Mouse (Mus musculus) layer of hippocampus, adult 9-11 months (tissue): Measurements from ENCODE around the gene Pank4.

Experiments
- DNase-seq: peaks from one replicate; pipeline ENCODE4 v3.0.0; 2022

Pank4 gene

DNA sequence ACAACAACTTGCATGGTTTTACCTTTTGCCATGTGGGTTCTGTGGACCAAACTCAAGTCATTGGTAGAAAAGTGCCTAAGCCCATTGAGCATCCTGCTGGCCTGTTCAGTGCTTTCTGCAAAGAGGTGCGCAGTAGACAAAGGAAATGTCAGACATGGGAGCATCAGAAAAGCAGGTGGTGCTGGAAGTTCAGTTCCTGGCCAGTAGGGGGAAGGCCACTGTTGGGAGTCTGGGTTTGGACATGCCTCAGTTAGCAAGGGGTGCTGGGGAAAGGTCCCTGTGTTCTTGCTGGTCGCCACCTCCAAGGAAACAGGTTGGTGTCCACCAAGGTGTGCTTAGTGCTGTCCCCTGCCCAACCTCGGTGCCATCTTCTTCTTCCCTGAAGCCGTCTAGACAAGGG lies 16.2 kb downstream of the Pank4 start:
- DNase-seq: no peak

DNA sequence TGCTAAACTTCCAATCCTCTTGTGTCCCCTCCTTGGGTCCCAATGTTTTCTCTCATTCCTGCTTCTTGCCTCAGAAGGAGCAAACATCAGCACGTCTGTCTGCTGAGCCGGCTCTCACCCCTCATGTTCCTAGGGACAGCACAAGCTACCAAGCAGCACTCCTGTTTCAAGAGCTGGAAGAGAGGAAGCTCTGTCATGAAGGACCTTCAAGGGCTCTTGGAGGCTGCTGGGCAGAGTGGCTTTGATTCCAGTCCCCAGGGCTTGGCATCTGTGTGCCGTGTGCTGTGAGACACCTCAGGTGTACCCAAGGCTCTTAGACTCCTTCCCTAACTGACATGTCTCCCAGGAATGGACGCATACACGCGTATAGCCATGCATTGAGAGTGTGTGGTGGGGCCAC lies 17.2 kb downstream of the Pank4 start:
- DNase-seq: no peak

DNA sequence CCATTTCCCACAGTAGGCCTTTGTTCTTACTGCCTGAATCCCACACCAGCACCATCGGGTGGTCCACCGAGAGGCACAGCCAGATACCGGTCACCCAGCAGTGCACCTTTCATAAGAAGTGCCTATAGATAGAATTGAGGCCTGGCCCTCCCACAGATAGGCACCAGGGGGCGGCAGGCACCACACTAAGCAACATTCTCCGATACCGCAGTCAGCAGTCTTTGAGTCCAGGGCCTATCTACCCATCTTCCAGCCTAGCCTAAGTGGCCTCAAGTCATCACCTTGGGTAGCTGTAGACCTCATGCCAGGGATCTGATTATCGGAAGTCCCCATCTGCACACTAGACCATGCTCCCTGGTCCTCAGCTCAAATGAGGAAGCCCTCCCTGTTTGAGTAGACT lies 17.6 kb downstream of the Pank4 start:
- DNase-seq: peak; percentile 77

DNA sequence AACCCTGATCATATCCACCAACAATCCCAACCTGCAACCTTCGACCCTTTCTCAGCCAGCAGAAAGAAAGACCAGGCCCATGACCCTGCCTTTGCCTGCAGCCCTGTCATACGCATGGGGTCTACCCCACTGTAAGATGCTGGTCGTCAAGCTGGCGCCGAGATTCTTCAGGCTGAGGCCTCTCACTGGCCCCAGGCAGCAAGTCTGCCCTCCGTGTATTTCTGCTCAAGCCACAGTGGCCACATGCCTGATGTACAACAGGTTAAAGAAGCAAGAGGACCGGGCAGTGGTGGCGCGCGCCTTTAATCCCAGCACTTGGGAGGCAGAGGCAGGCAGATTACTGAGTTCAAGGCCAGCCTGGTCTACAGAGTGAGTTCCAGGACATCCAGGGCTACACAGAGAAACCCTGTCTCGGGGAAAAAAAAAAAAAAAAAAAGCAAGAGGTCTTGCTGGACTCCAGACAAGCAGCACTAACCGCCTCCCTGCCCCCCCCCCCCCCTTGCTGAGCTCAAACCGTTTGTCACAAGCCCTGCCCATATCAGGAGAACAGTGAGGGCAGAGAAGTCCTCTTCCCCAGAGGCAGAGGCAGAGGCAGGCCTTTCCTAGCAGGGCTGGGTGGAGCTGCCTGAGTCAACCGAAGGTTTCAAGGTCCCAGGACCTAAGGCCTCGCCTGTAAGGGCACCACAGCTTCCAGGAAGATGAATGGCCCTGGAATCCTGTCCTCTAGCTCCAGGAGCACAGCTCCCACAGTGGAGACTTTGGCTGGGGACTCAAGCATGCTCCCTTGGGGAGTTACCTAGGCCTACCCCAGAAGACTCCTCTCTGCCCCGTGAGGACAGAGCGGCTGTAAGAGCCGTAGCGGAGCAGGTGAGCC lies 18.6 kb downstream of the Pank4 start:
- DNase-seq: no peak

DNA sequence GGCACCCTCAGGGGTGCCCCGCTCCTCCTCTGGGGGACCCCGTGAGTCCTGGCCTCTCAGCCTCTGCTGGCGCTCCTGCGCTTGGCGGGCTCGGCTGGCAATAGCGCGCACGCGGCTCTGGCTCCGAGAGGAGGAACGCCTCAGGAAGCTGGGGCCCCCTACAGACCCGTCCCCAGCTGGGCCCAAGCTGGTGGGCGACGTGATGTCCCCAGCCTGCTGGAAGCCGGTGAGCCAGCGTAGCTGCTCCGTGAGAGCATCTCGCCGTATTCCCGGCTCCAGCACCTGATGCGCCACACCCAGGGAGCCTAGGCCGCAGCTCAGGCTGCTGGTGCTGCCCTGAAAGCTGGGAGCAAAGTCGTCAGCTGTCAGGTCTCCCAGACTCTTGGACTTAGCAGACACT lies 19.8 kb downstream of the Pank4 start:
- no peak for DNase-seq

DNA sequence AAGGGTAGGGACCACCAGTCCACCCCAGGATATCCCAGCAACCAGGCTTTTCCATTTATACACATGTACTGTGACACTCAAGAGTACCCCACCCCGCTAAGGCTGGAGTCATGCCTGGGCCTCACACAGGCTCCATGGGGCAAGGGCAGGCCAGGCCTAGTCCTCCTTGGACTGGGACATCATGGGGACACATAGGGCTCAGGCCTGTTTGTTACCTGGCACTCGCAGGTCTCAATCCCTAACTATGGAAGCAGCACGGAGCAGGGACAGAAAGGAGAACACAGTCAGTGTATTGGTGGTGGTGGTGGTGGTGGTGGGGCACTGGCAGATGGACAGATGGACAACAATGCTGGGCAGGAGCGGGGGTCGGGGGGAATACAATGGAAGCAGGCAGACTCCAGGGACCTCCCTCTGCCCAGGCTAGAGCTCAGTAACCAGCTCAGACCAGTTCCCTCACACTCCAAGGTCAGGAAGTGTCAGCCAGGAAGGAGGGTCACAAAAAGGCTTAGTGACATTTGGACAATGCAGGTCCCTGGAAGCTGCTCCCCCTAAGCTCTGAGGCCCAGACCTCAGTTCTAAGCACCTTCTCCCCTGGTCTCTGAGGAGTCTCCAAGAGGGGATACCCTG lies 21.3 kb downstream of the Pank4 start:
- no peak for DNase-seq

DNA sequence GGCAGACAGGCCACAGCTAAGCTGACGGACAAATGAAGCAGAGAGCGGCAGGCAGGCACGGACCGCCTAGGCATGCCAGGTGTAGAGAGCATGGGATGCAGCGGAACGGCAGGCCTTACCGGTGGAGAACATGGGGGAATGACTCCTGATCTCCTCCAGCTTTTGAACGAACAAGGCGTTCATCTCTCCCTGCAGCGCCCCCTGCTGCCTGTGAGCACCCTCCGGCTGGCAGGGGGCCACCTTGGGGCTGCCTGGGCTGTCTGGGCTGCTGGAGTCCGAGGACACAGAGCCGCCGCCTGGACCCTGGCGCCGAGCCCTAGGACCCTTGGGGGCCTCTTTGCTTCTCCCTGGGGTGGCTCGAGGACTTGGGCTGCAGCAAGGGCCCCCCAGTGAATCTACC lies 22.2 kb downstream of the Pank4 start:
- DNase-seq: peak; percentile 82

DNA sequence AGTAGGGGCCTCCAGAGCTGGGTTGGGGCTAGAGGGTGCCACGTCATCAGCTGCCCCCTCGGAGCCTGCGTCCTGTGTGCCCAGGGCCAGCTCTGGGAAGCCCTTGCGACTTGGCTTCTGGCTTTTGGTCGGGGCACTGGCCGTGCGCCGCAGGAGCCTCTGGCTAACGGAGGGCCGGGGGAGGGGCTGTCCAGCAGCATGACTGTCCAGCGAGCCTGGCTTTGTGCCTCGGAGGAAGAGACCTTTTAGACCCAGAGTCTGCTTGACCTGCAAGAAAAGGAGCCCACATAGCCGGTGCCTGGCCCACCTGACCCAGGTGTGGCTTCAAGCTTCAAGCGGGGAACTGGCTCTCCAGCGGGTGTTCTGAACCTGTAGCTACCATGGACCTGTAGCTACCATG lies 22.8 kb downstream of the Pank4 start:
- no peak for DNase-seq

DNA sequence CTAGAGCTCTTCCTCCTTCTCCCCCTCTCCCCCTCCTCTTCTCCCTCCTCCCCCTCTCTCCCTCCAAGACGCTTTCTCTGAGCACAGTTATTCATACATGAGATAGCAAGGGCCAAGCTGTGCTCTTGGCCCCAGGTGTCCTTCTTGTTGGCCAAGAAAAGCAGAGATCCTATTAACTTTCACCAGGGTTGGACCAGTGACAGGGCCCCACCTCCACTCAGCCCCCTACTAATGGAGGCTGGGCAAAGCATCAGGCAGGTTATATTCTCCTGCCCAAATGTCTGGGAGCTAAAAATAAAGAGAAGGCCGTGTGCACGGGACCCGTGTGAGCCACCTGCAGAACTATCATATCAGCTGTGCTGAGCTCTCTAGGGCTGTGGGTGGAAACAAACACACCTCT lies 31.0 kb downstream of the Pank4 start:
- DNase-seq: no peak

DNA sequence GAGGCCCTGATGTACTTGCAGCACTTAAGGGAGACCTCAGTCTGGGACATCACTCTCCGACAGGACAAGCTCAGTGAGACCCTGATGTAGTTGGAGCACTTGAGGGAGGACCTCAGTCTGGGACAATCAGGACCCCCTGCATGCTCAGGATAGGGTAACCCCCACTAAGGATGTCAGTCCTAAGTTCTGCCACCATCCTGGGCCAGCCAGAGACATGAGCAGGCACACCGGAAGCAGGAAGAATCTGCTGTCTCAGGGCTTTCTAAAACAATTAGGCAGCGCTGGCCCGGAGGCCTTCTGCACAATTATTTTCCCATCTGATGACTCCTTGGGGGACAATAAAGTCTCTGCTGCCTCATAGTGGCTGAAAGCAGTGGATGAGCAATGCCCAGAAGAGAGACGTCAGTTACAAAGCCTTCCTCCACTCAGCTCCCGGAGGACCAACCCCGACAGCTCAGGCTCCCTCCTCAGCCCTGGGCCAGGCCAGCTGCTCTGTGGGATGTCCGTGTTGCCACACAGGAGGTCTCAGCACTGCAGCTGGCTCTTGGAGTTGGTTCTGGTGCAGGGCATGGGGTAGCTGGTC lies 32.7 kb downstream of the Pank4 start:
- no peak for DNase-seq

DNA sequence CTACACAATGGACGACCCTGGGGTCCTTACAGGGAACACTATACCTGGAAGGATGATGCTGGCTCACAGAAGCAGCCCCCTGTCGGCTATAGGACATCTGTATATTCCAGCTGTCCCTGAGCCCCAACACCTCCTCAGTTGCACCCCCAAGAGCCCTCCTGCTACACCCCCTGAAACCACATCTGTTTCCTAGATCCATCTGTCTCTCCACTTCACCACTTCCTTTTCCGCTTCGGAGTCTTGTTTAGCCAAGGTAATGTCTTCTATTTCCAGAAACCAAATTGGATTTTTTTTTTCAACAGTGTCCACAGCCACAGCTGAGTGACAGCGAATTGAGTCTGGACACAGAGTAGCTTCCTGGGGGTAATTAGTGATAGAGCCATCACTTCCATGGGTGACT lies 35.5 kb downstream of the Pank4 start:
- no peak for DNase-seq

DNA sequence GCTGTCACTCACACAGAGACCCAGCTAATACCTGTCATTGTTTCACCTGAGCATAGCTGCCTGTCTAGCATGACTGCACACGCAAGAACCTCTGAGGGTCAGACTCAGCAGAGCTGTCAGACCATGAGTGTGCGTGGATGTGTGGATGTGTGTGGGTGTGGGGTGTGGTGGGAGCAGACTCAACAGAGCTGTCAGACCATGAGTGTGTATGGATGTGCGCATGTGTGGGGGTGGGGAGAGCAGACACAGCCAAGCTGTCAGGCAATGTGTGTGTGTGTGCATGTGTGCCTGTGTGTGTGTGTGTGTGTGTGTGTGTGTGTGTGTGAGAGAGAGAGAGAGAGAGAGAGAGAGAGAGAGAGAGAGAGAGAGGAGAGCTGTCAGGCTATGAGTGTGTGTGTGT lies 41.4 kb downstream of the Pank4 start:
- DNase-seq: peak; percentile 44

DNA sequence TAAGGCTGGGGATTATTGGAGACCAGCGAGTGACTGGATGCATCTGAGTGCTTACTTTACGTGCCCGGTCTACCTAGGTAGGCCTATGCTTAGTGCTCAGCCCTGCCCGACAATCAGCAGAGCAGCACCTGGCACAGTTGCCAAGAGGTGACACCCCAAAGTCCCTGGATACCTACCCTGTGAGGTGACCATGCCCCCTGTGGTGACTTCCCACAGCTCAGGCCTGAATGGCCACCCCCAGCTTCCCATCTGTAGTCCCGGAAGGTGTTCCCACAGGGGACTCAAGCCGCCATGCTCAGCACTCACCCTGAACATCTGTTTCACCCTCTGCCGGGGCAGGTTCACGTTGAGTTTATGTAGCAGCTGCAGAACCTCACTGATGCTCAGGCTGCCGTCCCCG lies 42.4 kb downstream of the Pank4 start:
- DNase-seq: no peak

DNA sequence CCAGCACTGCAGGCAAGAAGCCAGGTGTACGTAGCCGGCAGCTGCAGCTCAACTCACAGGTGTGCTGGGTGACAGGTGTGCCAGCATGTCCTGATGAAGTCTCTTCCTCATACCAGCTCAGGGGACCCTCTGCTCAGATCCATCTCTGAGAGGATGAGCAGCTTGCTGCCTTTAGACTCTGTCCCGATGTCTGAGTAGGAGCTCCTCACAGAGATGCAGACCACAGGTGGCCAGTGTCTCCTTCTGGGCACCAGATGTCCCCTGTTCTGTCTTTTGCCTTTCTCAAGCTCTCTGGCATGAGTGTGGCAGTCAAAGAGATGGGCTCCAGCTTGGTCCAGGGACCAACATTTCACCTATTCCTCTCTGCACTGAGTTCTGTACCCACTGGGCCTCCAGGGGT lies 43.7 kb downstream of the Pank4 start:
- no peak for DNase-seq

DNA sequence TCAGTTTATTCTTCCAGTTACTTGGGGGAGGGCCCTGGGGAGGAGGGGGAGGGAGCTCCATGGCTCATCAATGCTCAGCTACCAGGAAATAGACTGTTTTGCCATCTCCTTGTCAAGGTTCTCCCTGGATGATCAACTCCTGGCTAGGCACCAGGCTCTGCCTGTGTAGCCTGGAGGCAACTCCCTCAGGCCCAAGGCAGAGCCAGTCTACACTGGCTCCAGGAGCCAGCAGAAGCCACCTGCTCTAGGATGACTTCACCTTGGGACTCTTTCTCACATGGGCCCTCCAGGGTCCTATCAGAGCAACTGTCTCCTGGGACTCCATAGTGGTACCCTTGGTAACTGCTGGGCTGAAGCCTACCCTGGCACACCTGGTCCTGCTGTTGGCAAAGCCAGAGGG lies 44.2 kb downstream of the Pank4 start:
- DNase-seq: no peak

DNA sequence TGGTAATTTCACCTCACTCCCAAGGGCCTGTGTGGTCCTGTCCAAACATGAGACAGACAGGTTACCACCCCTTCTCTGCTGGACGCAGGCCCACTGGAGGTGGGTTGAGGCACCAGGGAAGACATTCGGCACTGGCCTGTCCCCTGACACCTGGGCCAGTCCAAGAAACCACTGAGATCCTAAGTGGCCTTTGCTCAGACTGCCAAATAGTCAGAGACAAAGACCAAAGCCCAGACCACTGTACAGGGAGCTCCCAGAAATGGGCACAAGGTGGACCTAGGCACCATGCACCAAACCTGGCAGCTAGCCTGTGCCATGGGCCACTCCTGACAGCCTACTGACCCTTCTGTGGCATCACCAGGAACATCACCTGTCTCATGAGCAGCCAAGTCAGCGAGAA lies 45.3 kb downstream of the Pank4 start:
- no peak for DNase-seq

DNA sequence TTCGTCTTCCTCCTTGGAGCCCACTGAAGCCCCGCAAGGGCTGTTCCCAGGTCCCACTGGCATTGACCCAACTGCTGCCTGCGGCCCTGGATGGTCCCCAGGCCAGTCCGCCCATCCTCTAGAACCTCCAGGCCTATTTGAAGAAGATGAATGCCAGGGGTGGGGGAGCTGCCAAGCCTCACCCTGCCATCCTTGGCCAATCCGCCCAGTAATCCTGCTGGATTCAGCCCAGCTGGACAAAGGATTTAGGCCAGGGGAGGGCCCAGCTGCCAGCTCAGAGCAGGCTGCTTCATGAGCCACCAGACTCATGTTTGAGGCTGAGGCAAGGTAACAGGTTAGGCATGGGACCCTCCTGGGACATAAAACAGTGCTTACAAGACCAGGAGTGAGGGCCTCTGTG lies 46.9 kb downstream of the Pank4 start:
- DNase-seq: peak; percentile 52

DNA sequence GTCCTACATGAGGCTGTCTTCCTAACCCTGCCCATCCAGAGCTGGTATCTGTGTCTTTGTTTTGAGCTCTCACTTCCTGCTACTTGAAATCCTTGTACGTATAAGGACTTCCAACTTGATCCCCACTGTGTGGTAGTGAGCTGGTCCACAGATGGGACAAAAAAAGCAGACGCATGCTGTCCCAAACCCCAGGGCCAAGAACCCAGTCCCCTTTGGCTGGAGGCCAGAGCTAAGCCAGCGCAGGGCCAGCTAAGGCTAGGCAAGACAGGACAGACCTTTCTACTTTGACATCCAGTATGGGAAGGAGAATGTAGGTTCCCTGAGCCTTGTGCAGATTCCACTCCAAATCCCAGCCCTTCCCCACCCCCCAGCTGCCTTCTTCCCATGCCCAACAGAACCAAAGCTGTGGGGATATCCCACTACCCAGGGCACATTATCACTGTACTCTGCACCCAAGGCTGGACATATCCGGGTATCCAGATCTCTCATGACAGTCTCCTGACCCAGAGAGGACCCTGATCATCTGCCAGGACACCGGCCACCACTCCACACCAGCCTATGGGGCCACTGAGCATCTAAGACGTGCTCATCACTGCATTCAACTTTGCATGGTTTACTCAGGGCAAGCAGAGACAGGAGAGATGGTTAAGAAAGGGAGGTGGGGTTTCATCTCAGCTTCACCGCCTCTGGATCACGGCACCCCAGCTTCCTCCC lies 47.5 kb downstream of the Pank4 start:
- DNase-seq: no peak

DNA sequence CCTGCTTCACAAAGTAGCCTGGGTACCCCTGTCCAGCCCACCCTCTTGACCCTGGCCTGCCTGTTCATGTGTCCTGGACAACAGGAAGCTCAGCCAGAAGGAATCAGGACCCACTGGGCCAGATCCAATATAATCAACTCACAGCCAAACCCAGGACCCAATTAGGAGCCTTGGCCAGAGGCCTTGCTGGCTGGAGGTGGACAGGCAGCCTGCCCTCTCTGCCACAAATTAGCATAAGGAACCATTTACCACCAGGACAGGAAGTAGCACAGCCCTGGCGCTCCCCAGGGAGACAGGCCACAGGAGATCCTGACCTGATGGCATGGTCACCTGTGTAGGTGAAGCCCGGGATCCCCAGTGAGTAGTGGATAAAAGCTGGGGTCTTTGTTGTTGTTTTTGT lies 48.2 kb downstream of the Pank4 start:
- no peak for DNase-seq

DNA sequence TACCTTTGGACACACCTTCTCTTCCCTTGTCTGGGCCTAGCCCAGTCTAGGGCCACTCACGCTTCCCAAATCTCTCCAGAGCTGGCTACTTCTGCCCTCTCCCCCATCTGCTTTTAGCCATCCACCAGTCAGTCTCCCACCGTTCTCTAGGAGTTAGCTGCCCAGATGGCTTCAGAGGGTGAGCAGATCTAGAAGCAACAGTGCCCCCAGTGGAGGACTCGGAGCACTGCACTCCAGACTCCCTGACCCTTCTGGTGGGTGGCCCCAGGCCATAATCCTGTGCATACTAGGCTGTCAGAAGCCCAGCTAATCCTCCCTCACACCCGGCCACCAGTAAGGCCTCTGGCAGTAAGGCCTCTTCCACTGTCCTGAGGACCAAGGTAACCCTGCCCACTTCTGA lies 48.9 kb downstream of the Pank4 start:
- no peak for DNase-seq

DNA sequence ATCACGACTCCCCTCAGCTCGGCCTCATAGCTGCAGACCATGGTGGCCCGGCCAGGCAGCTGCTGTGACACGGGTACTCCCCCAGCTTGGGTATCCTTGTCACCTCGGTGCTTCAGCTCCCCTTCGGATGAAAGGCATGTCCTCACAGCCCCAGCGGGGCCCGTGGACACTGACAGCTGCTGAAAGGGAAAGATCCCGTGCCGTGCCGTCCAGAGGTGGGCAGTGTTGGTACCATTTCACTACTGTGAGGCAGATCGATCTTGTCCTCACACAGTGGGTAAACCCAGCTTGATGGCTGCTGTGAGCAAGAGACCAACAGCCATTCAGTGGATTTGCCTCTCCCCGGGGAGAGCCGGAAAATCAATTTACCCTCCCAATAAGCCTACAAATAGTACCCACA lies 50.3 kb downstream of the Pank4 start:
- no peak for DNase-seq

DNA sequence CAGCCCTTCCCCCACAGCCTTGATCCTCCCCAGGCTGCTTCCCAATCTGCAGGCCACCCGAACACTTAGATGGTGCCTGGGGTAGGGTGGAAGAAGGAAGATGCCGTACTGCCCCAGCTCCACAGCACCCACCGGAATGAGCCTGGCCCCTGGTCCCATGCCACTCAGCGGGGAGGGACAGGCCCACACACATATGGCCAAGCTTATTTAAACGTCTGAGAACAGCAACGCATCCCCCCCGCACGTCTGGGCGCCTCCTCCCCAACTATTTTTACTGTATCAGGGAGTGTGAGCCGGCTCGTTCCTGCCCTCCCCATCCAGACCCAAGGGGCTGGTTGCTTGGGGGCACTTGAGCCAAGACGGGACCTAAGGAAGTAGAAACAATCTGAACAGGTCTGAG lies 50.9 kb downstream of the Pank4 start:
- DNase-seq: peak; percentile 70

DNA sequence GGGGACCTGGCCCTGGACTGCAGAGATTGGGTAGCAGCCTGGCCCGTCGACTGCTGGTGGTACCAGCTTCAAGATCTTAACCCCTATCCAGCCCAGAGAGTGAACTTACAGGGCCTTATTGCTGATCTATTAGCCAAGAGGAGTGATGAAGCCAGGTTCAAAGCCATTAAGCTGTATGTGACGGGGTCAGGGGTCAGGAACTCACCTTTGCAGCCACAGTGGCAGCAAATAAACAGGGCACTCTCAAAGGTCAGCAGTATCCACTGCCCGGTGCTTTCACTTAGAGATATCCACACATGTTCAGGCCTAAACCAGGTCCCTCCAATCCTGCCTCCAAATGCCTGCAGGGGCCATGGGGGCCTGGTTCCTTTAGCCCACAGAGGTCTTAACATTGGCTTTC lies 51.6 kb downstream of the Pank4 start:
- no peak for DNase-seq

DNA sequence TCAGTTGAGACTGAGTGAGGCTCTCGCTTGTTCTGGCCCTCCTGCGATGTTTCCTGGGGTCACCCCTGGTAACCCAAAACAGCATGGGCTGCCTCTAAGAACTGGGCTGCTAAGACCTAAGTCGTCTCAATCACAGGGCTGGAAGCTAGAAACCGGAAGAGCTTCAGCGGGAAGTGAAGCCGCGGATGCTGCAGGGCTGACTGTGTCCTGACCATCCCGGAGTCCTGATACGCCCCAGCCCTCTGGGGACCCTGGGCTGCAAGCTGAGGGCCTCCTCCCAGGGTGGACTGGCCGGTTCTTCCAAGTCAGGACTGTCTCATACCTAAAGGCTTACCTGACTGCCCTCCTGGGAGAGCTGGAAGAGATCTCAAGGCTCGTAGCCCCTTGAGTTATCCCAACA lies 52.9 kb downstream of the Pank4 start:
- DNase-seq: no peak
